Mouse (Mus musculus) hindbrain, embryonic 11.5 days (tissue): ENCODE measurements around the gene Faf2. TPM values are rescaled to one million over a fixed set of nuclear protein-coding genes. Genes with fewer than 3 reads are reported as not detected.

Experiments
- ATAC-seq: fragments of 200-750 bp; cut with Nextera tagmentation; 2 replicates; pipeline ENCODE4 v1.8.0; 2017; ENCODE audit warnings: mild to moderate bottlenecking, moderate TSS enrichment, moderate library complexity; ENCODE audit not compliant: low FRiP score
- DNase-seq: peaks from one replicate; pipeline ENCODE4 v3.0.0-alpha.2; 2015; ENCODE audit warnings: low spot score
- H3K27ac ChIP-seq: fragments of 300-500 bp; sonication (generic); 2 replicates; pipeline ENCODE4 v1.5.1; 2014; ENCODE audit warnings: mild to moderate bottlenecking, low read depth, low read length
- H3K27me3 ChIP-seq: fragments of 300-500 bp; sonication (generic); 2 replicates; pipeline ENCODE4 v1.6.1; 2014; ENCODE audit warnings: mild to moderate bottlenecking, low read length, moderate library complexity, mixed read lengths; ENCODE audit not compliant: control insufficient read depth, insufficient read depth
- H3K36me3 ChIP-seq: fragments of 300-500 bp; sonication (generic); 2 replicates; pipeline ENCODE4 v1.6.1; 2014; ENCODE audit warnings: mild to moderate bottlenecking, low read length, moderate library complexity, mixed read lengths; ENCODE audit not compliant: control insufficient read depth, insufficient read depth
- H3K4me1 ChIP-seq: fragments of 300-500 bp; sonication (generic); replicated peaks from 2 replicates; pipeline ENCODE4 v1.6.1; 2014; ENCODE audit warnings: low read length, mixed read lengths; ENCODE audit not compliant: control insufficient read depth, insufficient read depth
- H3K4me2 ChIP-seq: fragments of 300-500 bp; sonication (generic); replicated peaks from 2 replicates; pipeline ENCODE4 v1.6.1; 2014; ENCODE audit warnings: mild to moderate bottlenecking, low read depth, low read length
- H3K4me3 ChIP-seq: fragments of 300-500 bp; sonication (generic); 2 replicates; pipeline ENCODE4 v1.5.1; 2014; ENCODE audit warnings: low read depth, low read length
- H3K9ac ChIP-seq: fragments of 300-500 bp; sonication (generic); 2 replicates; pipeline ENCODE4 v1.6.1; 2014; ENCODE audit warnings: low read depth, low read length
- H3K9me3 ChIP-seq: fragments of 300-500 bp; sonication (generic); 2 replicates; pipeline ENCODE4 v1.6.1; 2016; ENCODE audit warnings: low read length; ENCODE audit not compliant: control insufficient read depth
- WGBS: fragments of 180-500 bp; shearing (Covaris S2); extraction: QIAGEN DNeasy Blood & Tissue Kit; methylation state at CpG from one replicate; pipeline ENCODE4 v1.1.7; 2014; 5-methylcytosine and 5-hydroxymethylcytosine counted together
- polyA plus RNA-seq: library from polyadenylated mRNA; unstranded; fragments of >200 nt; fragmentation: Nextera tagmentation; extraction: Ambion mirVana; gene quantifications from 2 replicates; pipeline ENCODE4 v1.2.1, GENCODE M21; 2014

Gene Faf2
- polyA plus RNA-seq, result 94.5 and 116 TPM in 2 replicates

DNA sequence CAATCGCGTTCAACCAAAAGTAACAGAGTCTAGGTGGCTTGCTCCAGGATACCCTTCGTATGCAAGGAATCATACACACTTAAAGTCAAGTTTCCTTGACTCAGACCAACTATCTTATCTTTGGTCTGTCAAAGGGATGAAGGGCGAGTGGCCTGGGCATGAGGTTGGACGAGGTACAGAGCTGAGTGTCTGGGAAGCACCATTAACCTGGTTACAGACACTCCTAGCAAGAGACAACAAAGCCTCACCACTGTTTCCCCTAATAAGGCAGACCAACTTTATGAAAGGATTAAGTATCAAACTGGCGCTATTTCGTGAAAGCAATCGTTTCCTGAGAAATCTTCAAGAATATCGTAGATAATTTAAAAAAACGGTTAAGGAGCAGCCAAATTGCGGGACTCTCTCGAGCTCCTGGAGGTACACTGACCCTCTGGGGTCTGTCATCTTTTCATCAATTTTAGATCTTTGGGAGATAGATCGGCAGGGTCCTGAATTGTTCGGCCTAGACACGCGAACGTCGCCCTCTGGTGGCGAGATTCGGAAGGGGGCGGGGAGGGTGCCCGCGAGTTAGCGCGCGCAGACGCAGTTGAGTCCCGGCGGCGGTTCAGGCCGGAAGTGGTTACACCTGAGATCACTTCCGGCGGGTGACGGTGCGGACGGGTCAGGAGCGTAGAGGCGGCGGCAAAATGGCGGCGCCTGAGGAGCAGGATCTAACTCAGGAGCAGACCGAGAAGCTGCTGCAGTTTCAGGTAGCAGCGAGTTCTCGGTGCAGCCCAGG lies at the start of gene Faf2:
Faf2 (plus strand) TSS at position 630 of the 778 bp plus-strand sequence.
- H3K9me3 ChIP-seq, result no peaks in the 10 kb centered on the region
- peak; percentile 99 for DNase-seq
- 12% methylated on average over 44 of the region's 44 CpGs for WGBS
- peak within 1 kb of the TSS; percentile 97 for H3K4me3 ChIP-seq
- peak within 1 kb of the TSS; percentile 96 for H3K9ac ChIP-seq
- ATAC-seq, result peak; percentile 97
- H3K36me3 ChIP-seq, result no peaks in the 10 kb centered on the region
- H3K4me2 ChIP-seq, result peak within 1 kb of the TSS; percentile 66
- H3K4me1 ChIP-seq, result no peaks in the 10 kb centered on the region; the same call in 1 of the 2 replicates
- H3K27me3 ChIP-seq, result no peaks in the 10 kb centered on the region
- H3K27ac ChIP-seq, result peak within 1 kb of the TSS; percentile 70

DNA sequence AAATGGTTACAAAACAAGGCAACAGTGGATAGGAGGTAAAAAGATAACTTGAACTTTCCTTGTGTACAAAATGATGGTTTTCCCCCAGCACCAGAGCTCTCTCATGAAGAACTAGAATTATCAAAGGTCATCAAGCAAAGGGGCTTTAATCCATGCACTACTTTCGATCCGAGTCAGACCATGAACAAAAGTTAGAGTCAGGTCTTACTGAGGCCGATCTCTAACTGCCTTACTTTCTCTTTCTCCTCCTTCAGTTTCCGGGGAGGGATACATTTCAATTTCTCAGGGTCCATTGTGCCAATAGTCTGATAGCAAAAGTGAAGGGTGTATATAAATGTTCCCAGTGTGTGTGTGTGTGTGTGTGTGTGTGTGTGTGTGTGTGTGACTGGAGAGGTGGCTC lies 49.0 kb upstream of the Faf2 start:
- Histone ChIP-seq H3K36me3 (no peaks in the 10 kb centered on the region), H3K9me3 (no peaks in the 10 kb centered on the region), H3K9ac (no peak overlapping the region), H3K4me1 (no peaks in the 10 kb centered on the region), H3K4me2 (no peak overlapping the region), H3K27ac (no peak overlapping the region), H3K4me3 (no peak overlapping the region), H3K27me3 (no peaks in the 10 kb centered on the region)
- 80% methylated on average over 4 of the region's 4 CpGs for WGBS
- DNase-seq (no peak), ATAC-seq (no peak)

DNA sequence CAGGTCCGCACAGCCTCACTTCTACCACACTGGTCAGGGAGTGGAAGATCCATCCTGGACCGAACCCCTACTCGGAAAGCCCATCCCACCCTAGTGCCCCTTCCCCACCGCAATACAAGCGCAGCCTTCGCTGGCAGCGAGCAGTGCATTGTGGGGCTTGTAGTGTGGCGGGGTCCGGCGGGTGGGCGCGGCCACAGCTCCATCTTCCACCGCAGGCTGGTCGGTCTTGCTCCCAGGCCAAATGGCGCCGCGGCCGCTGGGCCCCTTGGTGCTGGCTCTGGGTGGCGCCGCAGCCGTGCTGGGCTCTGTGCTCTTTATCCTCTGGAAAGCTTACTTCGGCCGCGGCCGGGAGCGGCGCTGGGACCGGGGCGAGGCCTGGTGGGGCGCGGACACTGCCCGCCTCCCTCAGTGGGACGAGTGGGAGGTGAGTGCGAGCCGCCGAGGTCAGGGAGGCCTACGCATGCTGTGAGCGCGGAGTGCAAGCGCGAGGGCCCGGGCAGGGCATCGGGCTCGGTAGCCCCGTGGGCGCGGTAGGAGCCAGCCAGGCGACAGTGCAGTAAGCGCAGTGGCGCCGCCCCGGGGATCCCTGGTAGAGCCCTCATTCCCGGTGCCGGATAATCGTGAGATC lies 46.6 kb upstream of the Faf2 start, which contains the start of gene Arl10:
Arl10 (plus strand) TSS at position 162 of the 628 bp plus-strand sequence.
- under 1% methylated on average over 53 of the region's 55 CpGs for WGBS
- DNase-seq (peak; percentile 88), ATAC-seq (peak; percentile 94)
- Histone ChIP-seq H3K4me1 (no peaks in the 10 kb centered on the region), H3K27me3 (no peaks in the 10 kb centered on the region), H3K36me3 (no peaks in the 10 kb centered on the region), H3K27ac (peak within 1 kb of the TSS; percentile 72), H3K4me2 (peak within 1 kb of the TSS; percentile 85), H3K4me3 (peak within 1 kb of the TSS; percentile 94), H3K9ac (peak within 1 kb of the TSS; percentile 92), H3K9me3 (no peaks in the 10 kb centered on the region)

DNA sequence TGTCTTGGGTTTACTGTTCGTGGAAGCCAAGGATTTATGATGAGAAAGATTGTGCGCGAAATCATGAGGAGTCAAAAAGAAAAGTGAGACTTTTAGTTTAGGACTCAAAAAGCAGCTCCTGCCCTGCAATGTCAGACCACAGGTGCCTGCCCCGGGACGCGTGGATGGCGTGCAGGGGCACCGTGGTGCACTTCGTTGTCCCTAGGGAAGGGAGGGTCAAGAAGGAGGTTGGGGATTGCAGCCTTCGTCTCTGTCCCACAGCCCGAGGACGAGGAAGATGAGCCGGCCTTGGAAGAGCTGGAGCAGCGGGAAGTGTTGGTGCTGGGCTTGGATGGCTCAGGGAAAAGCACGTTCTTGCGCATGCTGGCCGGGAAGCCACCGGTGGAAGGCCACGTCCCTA lies 46.1 kb upstream of the Faf2 start:
- Histone ChIP-seq H3K27ac (peak overlapping the region; percentile 72), H3K36me3 (no peaks in the 10 kb centered on the region), H3K4me3 (peak overlapping the region; percentile 94), H3K9ac (peak overlapping the region; percentile 92), H3K9me3 (no peaks in the 10 kb centered on the region), H3K27me3 (no peaks in the 10 kb centered on the region), H3K4me1 (no peaks in the 10 kb centered on the region), H3K4me2 (peak overlapping the region; percentile 85)
- DNase-seq, result no peak
- WGBS, result 6% methylated on average over 19 of the region's 19 CpGs
- peak; percentile 26; the same call in 1 of the 2 replicates for ATAC-seq

DNA sequence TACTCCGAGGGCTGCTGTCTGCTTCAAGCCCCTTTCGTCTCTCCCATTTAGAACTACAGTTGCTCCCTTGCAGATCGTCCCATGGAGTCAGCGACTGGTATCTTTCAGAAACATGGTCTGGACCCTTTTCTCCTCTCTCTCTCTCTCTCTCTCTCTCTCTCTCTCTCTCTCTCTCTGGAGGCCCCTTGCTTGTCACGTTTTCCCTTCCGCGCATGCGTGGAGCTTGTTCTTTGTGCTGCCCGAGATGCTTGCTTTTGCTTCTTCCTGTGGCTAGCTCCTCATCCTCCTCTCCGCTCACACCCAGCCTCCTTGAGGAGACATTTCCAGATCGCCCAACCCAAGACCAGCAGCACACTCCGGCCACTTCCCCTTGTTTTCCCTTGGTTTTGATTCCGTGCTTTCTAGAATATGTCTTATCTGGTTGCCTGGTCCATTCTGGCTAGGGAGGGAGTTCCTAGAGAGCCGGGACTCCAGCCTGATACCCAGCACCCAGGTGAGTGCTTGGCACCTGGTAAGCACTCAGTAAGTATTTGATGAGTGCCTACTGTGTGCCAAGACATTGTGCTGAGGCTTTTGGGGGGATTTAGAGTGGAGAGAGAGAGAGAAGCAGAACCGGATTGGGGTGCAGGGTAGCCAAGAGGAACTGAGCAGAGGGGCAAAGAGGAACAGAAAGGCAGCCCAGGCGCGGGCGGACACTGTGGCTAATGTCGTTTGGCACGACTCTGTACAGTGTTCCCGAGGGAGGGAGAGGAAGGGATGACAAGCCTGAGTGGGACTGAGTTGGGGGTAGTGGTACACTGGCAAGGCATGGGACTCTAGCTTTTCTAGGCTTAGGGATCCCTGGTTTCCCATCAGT lies 43.7 kb upstream of the Faf2 start:
- no peak for DNase-seq
- H3K9ac ChIP-seq, result no peak overlapping the region

DNA sequence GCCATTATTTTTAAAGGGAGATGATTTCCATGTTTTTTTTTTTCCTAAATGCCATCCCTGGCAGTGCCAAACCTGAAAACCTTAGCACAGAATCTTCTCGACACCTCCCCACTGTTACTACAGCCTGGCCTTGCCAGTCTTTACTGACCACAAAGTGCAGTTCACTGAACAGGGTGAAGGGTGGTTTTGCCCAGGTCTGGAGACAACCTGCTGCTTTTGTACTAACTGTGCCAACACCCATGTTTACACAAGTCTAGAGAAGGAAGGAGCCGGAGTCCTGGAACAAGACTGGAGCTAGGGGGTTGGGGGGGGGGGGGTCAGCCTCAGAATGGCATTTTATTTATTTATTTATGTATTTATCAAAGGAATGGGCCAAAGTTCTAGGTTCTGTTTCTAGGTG lies 40.2 kb upstream of the Faf2 start:
- WGBS, result 91% methylated on average over 2 of the region's 2 CpGs
- ATAC-seq (no peak), DNase-seq (no peak)
- H3K4me1 ChIP-seq, result no peaks in the 10 kb centered on the region
- H3K9ac ChIP-seq, result no peak overlapping the region
- no peak overlapping the region for H3K4me2 ChIP-seq
- no peak overlapping the region for H3K27ac ChIP-seq
- no peak overlapping the region for H3K4me3 ChIP-seq
- H3K9me3 ChIP-seq, result no peaks in the 10 kb centered on the region
- H3K27me3 ChIP-seq, result no peaks in the 10 kb centered on the region
- H3K36me3 ChIP-seq, result no peaks in the 10 kb centered on the region

More for the DNA sequence above, 43.7 kb upstream of the Faf2 start:
- H3K4me2 ChIP-seq, result no peak overlapping the region
- no peak for ATAC-seq
- no peaks in the 10 kb centered on the region for H3K27me3 ChIP-seq
- no peaks in the 10 kb centered on the region for H3K9me3 ChIP-seq
- no peak overlapping the region for H3K27ac ChIP-seq
- no peaks in the 10 kb centered on the region for H3K36me3 ChIP-seq
- H3K4me1 ChIP-seq, result no peaks in the 10 kb centered on the region
- 83% methylated on average over 21 of the region's 21 CpGs for WGBS
- H3K4me3 ChIP-seq, result no peak overlapping the region

DNA sequence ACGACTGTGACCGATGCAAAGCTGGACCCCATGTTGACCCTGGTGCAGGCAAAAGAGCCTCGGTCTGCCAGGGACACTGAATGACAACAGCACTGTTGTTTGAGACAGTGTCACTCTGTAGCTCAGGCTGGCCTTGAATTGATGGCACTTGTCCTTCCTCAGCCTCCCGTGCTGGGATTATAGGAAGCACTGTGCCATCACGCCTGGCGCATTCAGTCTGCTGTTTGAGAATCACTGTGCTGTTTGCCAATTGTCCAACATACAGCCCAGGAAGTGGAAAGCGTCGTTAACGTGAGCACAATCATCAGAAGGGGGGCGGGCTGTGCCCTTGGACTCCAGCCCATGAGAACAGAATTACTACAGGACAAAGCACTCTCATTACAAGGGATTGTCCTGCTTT lies 39.5 kb upstream of the Faf2 start:
- H3K27me3 ChIP-seq, result no peaks in the 10 kb centered on the region
- H3K27ac ChIP-seq, result no peak overlapping the region
- no peak for ATAC-seq
- H3K4me2 ChIP-seq, result no peak overlapping the region
- no peaks in the 10 kb centered on the region for H3K9me3 ChIP-seq
- no peaks in the 10 kb centered on the region for H3K4me1 ChIP-seq
- no peaks in the 10 kb centered on the region for H3K36me3 ChIP-seq
- H3K4me3 ChIP-seq, result no peak overlapping the region
- 87% methylated on average over 10 of the region's 10 CpGs for WGBS
- H3K9ac ChIP-seq, result no peak overlapping the region
- no peak for DNase-seq

DNA sequence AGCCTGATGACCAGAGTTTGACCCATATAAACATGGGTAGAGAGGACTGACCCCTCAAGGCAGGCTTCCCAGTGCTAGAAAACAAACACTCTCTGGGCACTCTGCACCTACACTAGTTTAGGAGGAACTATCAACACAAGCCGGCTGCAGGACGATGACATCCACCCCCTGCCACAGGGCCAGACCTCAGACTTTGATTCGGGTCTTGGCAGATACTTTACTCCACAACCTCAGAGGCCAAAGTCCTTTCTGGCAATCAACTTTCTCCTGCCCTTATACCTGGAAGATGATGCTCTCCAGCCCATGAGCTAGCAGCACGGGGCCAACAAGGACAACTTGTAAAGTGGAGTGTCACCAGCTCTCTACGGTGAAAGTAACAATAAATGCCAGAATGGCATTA lies 38.7 kb upstream of the Faf2 start:
- Histone ChIP-seq H3K4me3 (no peak overlapping the region), H3K9me3 (no peaks in the 10 kb centered on the region), H3K4me1 (no peaks in the 10 kb centered on the region), H3K4me2 (no peak overlapping the region), H3K27ac (no peak overlapping the region), H3K9ac (no peak overlapping the region), H3K36me3 (no peaks in the 10 kb centered on the region), H3K27me3 (no peaks in the 10 kb centered on the region)
- no peak for DNase-seq
- 88% methylated on average over 5 of the region's 5 CpGs for WGBS
- no peak for ATAC-seq
